Mouse (Mus musculus) urinary bladder, postnatal 36 days (tissue): ENCODE data around the gene Mrrf.

Experiments used
- DNase-seq, 2 experiments: peaks; one replicate each; pipeline ENCODE4 v3.0.0; 2022; ENCODE audit warnings: low spot score in 2 of 2, mixed read lengths in 1 of 2

Gene Mrrf

DNA sequence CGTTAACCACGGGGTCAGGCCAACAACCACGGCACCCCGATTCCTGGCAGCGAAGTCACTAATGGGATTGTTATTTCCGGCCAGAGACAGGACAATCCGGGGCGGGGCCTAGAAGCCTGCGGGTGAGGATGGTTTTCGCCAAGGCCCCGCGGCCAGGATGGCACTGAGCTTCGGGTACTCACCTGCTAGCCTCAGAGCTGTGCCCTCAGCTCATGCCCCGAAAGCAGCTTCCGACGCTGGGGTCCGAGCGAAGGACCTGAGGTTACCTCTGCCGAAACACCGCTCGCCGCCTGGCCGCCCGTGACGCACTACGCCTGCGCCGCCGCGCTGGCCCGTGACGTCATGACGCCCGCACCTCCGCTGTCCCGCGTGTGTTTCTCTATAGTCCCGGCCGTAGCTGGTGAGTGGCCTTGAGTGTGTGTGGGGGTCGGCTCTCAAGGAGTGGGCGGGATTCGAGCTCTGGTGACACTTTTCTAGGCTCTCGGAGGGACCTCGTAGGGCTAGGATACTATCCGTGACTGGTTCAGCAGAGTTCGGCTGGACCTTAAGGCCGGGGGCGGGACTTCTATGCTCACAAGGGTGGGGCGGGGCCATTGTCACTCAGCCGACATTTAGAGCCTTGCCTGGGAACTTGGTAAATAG, at the start of gene Mrrf, which contains the start of gene Rbm18:
Mrrf (plus strand) TSS at position 90 of the 642 bp plus-strand sequence.
Rbm18 (minus strand) TSS at position 474 of the 642 bp plus-strand sequence.
- peak; percentile 89 to 93 for DNase-seq

DNA sequence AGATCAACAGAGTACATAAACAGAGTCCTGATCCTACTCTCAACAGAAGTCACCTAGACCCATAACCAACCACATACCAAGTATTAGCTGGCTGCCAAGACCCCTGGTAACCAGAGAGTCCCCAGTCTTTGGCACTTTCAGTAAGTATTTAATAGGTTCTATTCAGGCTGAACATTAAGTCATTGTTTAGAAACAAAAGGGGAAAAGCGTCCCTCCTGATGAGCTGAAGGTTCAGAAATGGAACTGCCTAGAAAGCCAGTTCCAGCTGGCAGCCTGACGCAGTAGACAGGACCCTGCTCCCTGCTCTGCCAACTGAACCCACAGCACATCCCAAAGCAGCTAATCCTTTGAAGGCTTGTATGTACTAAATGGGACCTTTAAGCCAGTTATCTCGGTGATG, 47.0 kb upstream of the Mrrf start:
- no peak for DNase-seq

DNA sequence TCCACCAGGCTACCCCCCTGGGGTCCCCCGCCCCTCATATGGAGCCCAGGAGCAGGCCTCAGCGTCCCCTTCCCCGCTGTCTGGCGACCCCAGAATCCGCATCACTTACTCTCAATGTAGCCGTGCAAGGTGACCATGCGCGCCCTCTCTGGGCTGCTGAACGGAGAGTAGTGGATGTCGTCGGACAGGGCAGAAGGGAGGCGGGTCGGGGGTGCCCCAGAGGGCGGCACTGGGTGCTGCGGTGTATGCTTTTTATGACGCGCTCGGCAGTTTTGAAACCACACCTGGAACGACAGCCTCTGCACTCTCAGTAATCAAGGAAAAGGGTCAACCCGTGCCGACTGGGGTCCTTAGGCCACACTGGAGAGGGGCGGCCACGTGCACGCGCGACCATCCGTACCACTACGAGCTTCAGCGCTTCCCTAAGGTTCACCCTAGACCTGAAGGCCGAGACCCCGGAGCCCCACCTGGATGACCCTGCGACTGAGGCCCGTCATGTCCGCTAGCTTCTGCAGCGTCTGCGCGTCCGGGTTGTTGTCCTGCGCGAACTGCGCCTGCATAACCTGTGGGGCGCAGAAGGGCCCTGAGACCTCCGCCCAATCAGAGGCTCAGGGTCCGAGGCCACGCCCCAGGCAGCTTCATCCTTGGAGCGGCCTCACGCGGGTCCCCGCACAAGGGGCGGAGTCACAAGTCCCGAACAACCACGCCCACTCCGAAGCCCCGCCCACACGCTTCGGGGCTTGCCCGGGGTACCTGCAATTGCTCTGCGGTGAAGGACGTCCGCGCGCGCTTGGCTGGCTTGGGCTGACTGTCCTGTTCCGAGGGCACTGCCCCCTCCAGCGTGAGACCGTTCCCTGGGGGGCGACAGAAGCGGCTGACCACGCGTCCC, 45.1 kb upstream of the Mrrf start:
- peak in 1 of 2 experiments; percentile 45 for DNase-seq

- DNase-seq: no peak
Observed at GRCm38 (mm10) chr2:36092748-36093147, 43.4 kb upstream of the Mrrf start.

GRCm38 (mm10) chr2:36093301-36093700, 42.9 kb upstream of the Mrrf start:
- DNase-seq: no peak

GRCm38 (mm10) chr2:36093914-36094475, 42.2 kb upstream of the Mrrf start:
- no peak for DNase-seq

DNA sequence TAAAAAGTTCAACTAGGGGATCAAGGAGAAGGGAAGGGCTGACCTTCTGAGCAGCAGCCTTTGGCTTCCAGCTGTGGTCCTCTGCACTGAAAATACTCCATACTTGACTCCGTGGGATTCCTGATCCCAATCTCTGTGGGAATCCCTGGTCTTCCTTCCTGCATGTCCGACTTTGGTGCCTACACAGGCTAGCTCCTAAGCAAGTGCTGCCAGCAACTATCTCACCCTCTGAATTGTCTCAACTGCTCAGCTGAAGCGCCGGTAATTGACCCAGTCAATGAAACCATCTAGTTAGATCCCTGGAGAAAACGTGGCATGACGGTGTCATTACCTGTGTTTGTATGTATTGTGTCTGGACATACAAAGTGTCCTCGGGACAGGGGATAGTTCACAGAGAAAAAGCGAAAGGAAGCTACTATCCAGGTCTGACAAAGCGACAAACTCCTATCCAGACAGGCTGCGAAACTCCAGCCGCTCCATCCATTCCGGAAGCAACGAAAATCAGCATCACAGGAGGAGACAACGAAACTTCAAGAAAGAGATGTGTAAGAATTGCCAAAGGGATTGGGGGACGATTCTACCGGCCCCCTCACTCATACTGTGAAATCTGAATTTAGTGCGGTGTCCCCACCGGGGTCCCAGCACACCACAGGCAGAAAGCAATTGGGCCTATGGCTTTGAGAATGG, 38.9 kb upstream of the Mrrf start:
- DNase-seq: no peak

- DNase-seq: no peak
Observed at GRCm38 (mm10) chr2:36098021-36098420, 38.2 kb upstream of the Mrrf start.

DNA sequence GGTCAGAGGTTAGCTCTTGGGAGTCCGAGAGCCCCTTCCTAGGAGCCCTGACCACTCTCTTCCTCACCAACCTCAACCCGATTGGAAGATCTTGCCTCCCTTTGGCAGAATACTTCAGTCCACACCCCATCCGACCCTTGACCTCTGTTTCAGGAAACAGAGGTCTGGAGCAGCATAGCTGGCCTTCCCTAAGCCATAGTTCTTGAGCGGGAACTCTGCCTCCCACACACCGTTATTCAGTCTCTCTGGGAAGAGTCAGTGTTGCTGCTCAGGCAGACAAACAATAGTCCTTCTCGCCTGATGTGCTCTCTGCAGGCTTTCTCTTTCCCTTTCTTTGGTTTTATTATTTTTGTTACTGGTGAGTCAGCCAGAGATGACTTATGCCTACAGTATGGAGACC, 36.5 kb upstream of the Mrrf start:
- no peak for DNase-seq

GRCm38 (mm10) chr2:36101866-36102558, 34.2 kb upstream of the Mrrf start:
- no peak for DNase-seq

DNA sequence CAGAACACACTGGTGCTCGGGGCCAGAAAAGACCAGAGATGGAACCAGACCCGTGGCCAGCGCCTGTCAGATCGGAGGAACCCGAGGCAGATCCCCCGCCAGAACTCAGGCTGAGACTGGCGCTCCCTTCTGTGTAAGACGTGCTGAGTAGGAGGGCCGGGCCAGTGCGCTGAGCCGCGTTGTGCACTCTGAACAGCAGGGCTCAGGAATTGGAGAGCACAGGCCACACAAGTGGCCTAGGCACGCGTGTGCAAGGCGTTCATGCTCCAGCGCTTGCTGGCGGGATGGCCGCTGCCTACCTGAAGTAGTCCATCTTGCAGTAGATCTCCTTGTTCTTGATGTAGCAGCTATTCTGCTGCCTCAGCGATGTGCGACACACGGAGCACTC, 33.6 kb upstream of the Mrrf start:
- DNase-seq: no peak

- DNase-seq: no peak
Observed at GRCm38 (mm10) chr2:36103069-36103554, 33.1 kb upstream of the Mrrf start.

- DNase-seq: no peak
Observed at GRCm38 (mm10) chr2:36103555-36104367, 32.4 kb upstream of the Mrrf start.

GRCm38 (mm10) chr2:36104436-36104955, 31.7 kb upstream of the Mrrf start:
- DNase-seq: no peak

DNA sequence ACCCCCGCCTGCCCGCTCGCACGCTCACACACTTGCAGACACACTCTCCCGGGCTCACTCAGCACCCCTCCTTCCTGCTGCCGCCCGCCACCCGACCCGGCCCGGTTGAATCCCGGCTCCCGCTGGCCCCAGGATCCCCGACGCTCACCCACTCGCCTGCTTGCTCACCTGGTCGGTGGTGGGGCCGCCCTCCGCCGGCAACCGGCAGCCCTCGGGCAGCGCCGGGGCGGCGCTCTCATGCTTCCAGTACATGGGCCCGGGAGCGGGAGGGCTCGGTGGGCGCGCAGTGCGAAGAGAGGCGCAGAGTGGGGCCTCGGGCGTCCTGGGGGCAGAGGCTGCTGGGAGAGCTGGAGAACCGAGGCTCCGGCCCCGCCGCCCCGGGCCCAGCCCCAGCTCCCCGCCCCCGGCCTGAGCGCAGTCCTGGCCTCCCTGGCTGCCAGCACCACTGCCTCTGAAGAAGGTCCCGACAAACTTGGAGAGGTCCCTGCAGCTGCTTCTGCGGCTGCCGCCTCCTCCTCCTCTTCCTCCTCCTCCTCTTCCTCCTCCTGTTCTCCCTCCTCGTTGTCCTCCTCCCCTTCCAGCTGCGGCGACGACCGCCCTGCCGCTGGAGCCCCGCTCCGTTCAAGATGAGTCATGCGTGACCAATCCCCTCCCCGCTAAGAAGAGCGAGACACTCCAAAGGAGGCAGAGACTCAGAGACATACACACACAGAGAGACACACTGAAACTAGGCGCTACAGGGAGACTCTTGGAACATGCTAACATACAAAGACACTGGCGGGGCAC, 31.0 kb upstream of the Mrrf start, which contains the start of gene Lhx6:
Lhx6 (minus strand) TSS at position 453 of the 786 bp plus-strand sequence.
- DNase-seq: no peak

DNA sequence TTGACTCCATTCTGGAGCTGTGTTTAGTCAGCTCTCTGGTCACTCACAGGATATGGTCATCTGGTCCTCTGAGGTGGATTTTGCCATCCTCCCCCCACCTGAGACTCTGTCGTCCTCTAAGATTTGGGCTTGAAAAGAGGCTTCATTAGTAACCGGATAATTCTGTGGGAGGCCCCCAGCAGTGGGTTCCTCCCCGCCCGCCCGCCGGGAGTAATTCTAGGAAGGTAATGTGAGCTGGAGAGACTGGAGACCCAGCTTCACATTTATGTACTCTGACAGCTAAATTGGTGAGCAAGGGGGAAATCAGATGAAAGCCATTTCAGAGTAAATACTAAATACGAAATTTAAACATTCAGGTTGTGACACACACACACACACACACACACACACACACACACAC, 27.6 kb upstream of the Mrrf start:
- DNase-seq: no peak

- DNase-seq: no peak
Observed at GRCm38 (mm10) chr2:36112632-36113031, 23.6 kb upstream of the Mrrf start.

GRCm38 (mm10) chr2:36126795-36127429, 9.3 kb upstream of the Mrrf start:
- no peak for DNase-seq

DNA sequence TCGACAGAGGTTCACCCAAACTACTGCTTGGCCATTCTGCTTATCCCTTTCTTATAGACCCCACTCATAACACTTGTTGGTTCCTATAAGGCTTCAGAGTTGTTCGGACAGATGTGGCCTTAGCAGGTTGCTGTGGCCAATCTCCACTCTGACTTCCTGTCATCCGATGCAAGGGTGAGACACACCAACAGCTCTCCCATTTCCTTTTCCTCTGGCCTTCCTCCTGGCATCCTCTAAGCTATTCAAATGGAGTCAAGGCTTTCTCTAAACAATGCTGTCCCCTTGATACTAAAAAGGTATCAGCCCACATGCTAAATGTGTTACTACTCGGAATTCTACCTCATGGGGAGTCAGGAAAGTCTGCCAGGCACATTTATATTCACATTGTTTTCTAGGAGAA, 8.2 kb upstream of the Mrrf start:
- DNase-seq: no peak
